Mouse (Mus musculus) ES-E14 (cell line): Measurements from ENCODE around the gene Srpk1.

Experiments used
- CHD2 ChIP-seq: IDR thresholded peaks from 2 replicates; pipeline ENCODE4 v1.6.1; 2014; ENCODE audit warnings: mild to moderate bottlenecking, low read depth, low read length, inconsistent platforms
- HCFC1 ChIP-seq: IDR thresholded peaks from 2 replicates; pipeline ENCODE4 v1.6.1; 2012; ENCODE audit warnings: low read length, inconsistent platforms, borderline replicate concordance; ENCODE audit not compliant: insufficient read depth
- MAFK ChIP-seq: IDR thresholded peaks from 2 replicates; pipeline ENCODE4 v1.6.1; 2014; ENCODE audit warnings: mild to moderate bottlenecking, low read depth, low read length, inconsistent platforms; ENCODE audit not compliant: insufficient read depth
- ZC3H11A ChIP-seq: IDR thresholded peaks from 2 replicates; pipeline ENCODE4 v1.6.1; 2012; ENCODE audit warnings: low read depth, mild to moderate bottlenecking, inconsistent platforms, low read length, borderline replicate concordance
- ZNF384 ChIP-seq: IDR thresholded peaks from 2 replicates; pipeline ENCODE4 v1.6.1; 2012; ENCODE audit warnings: low read depth, low read length, inconsistent platforms

- TF ChIP-seq HCFC1 = no peak
- TF ChIP-seq ZNF384 = no peak
- no peak for TF ChIP-seq ZC3H11A
- TF ChIP-seq CHD2 = no peak
- TF ChIP-seq MAFK = no peak
Observed at GRCm38 (mm10) chr17:28561613-28562012, 60.9 kb downstream of the Srpk1 start.
